Mouse (Mus musculus) granulocyte monocyte progenitor cell, adult 5-6 weeks (primary cell): Measurements from ENCODE around the gene Isca1. TPM values are rescaled to one million over a fixed set of nuclear protein-coding genes. Genes with fewer than 3 reads are reported as not detected.
"Not testable (repeated sequence)": the region's sequence is repeated elsewhere in the genome, so short reads cannot be mapped to it uniquely, and the experiment has no call there.

Experiments
- ATAC-seq: replicated peaks from 2 replicates; pipeline ENCODE4 v1.8.0; 2016; ENCODE audit warnings: mild to moderate bottlenecking, moderate TSS enrichment, inconsistent platforms; ENCODE audit not compliant: poor library complexity, severe bottlenecking
- total RNA-seq, 2 experiments: library from RNA; stranded (forward) in 1 of 2; stranded (reverse) in 1 of 2; fragments of 200-712, 200-1000 nt in 1 of 2; fragments of >200 nt in 1 of 2; fragmentation: Nextera tagmentation in 1 of 2; gene quantifications; 2 replicates each; pipeline ENCODE4 v1.2.3; 2014 to 2017

Gene Isca1
- total RNA-seq, 2 experiments from 2014 or later: 25.8 to 55.1 TPM

GRCm38 (mm10) chr13:59750310-59750709, 19.3 kb downstream of the Isca1 start:
- peak; percentile 56; the same call in 1 of the 2 replicates for ATAC-seq

- no peak for ATAC-seq
Measured at GRCm38 (mm10) chr13:59746711-59747110, 22.9 kb downstream of the Isca1 start, which contains the start of gene 1700014D04Rik. TSS of gene 1700014D04Rik (minus strand) at chr13:59746752.

GRCm38 (mm10) chr13:59746164-59746563, 23.4 kb downstream of the Isca1 start:
- ATAC-seq: no peak

DNA sequence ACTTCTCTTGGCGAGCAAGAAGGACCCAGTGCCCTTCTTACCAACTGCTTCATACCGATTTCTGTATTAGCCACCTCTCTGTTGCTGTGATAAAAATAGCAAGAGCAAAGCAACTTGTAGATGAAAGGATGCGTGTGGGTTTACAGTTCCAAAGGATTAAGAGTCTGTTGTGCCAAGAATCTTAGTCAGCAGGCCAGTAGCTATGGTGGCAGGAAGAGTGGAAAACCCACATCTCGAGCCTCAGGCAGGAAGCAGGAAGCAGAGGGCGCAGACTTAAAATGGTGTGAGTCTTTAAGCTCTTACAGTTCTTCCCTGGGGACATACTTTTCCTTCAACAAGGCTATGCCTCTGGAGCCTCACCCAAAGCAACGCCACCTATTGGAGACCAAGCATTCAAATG, 24.1 kb downstream of the Isca1 start:
- ATAC-seq: no peak

DNA sequence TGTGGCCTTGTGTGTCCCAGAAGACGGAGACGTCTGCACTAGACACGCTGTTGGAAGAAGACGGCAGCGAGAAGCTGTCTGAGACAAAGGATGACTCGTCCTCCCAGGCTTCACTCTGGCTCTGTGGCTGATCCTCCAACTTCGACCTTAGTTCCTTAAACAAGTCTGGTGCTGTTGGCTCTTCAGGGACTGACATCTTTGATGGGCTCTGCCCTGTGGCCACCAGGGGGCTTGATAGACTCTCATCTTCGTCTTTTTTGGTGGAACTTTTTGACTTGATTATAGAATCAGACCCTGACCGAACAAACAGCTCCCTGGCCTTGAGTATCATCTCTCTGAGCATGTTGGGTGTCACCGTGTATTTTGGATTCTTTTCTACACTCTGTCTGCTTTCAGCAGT, 27.9 kb downstream of the Isca1 start:
- peak; percentile 83 for ATAC-seq

DNA sequence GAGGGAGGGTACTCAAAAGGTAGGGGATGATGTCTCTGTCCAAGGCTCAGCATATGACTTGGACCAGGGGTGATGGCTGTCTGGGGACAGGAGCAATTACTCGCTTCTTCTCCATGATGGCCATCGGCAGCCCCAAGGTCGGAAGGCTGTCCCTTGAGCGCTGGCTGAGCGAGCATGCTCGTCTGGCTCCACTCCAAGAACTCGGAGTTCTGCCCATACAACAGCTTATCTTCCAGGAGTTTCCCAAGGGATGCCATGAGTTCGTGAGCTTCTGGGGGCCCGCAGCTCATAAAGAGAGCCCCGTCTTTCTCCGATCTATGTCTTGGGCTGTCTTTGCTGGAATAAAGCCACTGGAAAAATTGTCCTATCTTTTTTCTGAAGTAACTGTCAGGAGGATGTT, 28.5 kb downstream of the Isca1 start:
- no peak for ATAC-seq

GRCm38 (mm10) chr13:59739397-59739796, 30.2 kb downstream of the Isca1 start:
- no peak for ATAC-seq

DNA sequence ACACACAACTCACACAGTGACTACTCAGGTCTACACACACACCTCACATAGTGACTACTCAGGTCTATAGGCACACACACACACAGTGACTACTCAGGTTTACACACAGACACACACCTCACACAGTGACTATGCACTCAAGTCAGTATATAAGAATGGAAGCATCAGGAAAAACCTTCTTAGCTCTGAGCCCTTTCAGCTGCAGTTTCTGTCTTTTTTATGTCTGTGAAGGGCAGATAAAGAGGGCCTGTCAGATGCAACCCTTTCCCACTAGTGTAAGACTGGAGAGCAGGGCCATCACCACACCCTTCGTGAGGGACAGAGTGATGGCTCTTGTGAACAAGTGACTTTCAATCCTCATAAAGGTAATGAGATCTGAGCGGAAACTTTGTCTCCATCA, 31.2 kb downstream of the Isca1 start:
- ATAC-seq: no peak

DNA sequence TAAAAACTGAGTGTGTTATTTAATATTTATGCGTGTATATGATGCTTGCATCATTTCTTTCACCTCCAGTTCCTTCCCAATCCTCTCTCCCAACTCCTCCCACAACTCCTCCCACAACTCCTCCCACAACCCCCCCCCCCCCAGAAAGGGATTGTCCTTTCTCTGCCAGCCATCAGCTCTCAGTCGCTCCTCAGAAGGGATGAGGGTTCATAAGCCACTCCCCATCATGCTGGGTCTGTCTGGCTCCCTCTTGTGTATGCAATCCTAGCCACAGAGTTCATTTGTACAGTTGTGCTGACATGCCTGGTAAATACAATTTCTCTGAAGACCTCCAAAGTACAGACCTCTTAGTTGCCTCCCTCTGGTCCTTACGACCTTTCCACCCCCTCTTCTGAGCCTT, 34.4 kb downstream of the Isca1 start:
- peak; percentile 79 for ATAC-seq

- 0 out of 2 replicates have a peak, but pooled peaks have one; percentile 12 for ATAC-seq
Measured at GRCm38 (mm10) chr13:59734347-59734746, 35.3 kb downstream of the Isca1 start.

DNA sequence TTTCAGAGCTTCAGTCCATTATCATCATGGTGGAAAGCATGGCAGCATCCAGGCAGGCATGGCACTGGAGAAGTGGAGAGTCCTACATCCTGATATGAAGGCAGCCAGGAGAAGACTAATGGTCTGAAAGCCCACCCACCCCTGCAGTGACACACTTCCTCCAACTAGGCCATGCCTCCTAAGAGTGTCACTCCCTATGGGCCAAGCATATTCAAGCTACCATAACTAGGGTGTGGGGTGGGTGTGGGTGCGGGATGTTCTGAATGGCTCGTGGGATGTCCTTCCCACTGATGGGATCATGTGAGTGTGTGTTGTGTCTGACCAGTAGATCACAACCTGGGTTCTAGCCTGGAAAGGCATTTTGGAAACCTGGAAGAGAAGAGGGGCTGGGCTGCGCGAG, 35.7 kb downstream of the Isca1 start:
- ATAC-seq: no peak

DNA sequence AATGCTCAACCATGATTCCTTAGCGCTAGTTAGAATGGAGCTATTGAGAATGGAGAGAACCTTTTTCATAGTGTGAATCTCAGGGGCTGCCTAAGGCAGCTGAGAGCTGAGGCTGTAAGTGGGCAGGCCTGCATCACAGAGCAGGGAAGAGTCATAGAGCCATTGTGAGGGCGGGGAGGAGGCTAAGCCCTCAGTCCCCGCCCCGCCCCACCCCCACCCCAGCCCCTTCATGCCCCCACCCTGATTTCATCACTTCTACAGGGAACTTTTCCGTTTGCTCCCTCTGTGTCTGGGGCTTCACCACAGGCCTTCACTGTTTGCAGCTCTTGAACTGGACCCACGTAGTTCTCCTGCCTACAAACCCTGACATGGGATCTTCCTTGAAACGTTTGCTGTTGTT, 38.0 kb downstream of the Isca1 start, which contains the start of gene Spata31d1d:
Gene Spata31d1d (minus strand): TSS at position 101 of the 400 bp plus-strand sequence.
- ATAC-seq: no peak

DNA sequence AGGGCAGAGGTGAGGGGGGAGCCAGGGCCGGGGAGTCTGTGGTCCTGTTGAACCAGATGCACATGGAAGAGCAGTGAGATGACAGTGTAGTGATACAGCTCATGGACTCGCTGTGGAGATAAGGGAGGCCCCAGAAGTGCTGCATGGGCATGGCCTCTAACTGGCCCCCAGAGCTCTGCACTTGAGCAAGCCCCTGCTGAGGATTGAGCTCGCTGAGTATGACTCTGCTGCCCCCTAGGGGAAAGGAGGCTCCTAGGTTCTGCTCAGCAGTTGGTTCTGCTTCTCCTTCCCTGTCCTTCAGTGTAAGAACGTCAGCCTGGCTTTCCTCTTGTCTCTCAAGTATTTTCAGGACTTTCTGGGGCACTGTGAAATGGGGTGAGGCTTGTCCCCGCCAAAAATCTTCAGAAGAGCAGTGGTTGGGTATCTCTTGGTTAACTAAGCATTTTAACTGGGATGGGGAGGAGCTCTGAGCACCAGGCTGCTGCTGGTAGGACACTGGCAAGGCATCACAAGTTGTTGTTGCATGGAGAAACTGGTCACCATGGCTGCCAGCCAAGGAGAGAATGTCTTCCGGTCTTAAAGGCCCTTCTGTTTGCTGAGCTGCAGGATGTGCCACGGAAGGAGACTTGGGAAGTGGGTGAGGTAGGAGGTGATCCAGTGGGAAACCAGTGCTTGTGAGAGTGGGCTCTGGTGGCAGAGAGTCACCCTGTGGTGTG, 41.1 kb downstream of the Isca1 start:
- peak; percentile 93 for ATAC-seq

- no peak; the same call in 1 of the 2 replicates for ATAC-seq
Measured at GRCm38 (mm10) chr13:59726139-59726867, 43.3 kb downstream of the Isca1 start.

- not testable (repeated sequence) for ATAC-seq
Measured at GRCm38 (mm10) chr13:59722089-59722488, 47.5 kb downstream of the Isca1 start.

DNA sequence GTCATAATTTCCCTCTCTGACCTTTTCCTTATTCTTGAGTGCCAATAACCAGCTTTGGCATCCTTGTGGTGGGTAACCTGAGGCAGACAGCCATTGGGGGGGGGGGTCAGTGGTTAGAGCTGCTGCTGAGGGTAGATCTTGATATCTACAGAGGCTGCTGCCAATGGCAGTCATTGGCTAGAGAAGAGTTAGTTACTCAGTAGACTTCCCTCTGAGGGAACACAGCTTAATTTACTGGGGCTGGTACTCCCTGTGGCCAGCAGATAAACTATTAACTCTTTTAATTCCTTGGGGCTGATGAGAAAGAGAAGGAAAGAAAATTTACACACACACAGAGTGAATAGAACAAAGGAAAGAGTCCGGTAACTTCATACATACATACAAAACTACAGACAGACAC, 50.1 kb downstream of the Isca1 start:
- ATAC-seq: no peak

DNA sequence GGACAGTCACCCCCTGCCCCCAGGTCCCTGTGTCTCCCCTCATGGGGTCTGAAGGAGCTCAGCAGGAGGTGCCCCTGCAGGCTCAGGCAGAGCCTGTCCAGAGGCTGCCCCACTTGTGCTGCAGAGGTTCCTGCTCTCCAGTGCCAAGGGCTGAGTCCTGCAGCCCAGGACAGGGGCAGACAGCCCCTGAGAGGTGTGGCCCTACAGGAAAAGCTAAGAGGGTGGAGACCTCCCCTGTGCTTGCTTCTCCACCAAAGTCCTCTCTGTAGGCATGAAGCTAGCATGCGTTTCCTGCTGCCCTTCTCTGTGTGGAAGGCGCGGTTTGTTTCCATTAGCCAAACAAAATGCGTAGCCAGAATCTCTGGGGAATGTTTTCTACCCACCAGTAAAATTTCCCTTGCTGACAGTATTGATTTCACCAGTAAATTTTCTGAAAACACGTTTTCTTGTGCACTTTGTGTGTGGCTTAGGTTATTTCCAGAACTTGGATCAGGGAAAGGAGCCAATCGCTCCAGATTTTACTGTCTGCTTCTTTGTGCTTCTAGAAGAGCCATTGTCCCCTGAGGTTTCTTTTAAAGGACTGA, 50.7 kb downstream of the Isca1 start:
- peak; percentile 22; the same call in 1 of the 2 replicates for ATAC-seq

- ATAC-seq: no peak
Measured at GRCm38 (mm10) chr13:59713710-59714109, 55.9 kb downstream of the Isca1 start.

GRCm38 (mm10) chr13:59711984-59712383, 57.6 kb downstream of the Isca1 start, which contains the start of gene Spata31d1b:
TSS of gene Spata31d1b (plus strand) at chr13:59712284.
- not testable (repeated sequence) for ATAC-seq

- no peak for ATAC-seq
Measured at GRCm38 (mm10) chr13:59710230-59710629, 59.4 kb downstream of the Isca1 start, which contains the start of gene Spata31d1a. TSS of gene Spata31d1a (minus strand) at chr13:59710330.
